Mouse (Mus musculus): ENCODE measurements around the gene Chmp3. TPM values are rescaled to one million over a fixed set of nuclear protein-coding genes. Genes with fewer than 3 reads are reported as not detected.
A peak's percentile ranks its signal among the peaks of the same experiment; 100 is the strongest.

The Chmp3 gene
- 35.2 and 58.1 TPM in 2 replicates for total RNA-seq (2015; ENCODE audit: low replicate concordance)
- total RNA-seq (2017; ENCODE audit: low replicate concordance) = 142 and 194 TPM in 2 replicates

DNA sequence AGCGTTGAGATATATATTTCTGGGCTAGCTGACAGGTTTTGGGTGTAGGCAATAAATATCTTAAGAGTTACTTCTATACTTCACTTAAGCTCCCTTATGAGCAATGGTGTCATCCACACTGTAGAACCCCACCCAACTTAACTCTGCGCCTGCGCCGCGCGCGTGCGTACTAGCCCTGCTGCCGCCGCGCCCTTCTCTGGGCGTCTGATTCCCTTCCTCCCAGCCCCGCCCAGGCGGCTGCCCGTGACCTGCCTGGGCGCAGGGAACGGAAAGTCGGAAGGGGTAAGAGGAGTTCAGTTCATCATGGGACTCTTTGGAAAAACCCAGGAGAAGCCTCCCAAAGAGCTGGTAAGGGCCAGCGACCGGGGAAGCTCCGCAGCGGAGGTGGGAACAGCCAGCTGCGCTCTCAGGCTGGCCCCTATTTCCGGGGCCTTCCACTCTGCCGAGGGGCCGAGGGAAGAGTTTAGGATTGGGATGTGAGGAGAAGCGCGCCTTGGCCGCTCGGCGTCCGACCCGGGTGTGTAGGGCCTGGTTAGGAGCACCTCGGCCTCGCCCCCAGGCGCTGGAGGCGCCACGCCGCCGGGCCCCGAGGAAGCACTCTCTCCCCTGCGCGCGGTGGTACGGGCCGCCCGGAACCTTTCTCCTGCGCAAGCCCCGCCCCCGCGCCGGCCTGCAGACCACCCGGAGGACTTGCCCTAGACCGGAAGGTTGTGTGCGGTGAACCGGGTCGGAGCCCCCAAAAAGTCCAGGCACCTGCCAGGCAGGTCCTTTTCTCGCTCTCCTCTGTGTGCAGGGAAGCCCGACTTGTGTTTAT is at the start of gene Chmp3:
TSS of gene Chmp3 (plus strand) at position 112 of the 814 bp plus-strand sequence.
- ATAC-seq (replicated peaks; ENCODE audit: low FRiP score, poor library complexity, severe bottlenecking) = peak; percentile 98

DNA sequence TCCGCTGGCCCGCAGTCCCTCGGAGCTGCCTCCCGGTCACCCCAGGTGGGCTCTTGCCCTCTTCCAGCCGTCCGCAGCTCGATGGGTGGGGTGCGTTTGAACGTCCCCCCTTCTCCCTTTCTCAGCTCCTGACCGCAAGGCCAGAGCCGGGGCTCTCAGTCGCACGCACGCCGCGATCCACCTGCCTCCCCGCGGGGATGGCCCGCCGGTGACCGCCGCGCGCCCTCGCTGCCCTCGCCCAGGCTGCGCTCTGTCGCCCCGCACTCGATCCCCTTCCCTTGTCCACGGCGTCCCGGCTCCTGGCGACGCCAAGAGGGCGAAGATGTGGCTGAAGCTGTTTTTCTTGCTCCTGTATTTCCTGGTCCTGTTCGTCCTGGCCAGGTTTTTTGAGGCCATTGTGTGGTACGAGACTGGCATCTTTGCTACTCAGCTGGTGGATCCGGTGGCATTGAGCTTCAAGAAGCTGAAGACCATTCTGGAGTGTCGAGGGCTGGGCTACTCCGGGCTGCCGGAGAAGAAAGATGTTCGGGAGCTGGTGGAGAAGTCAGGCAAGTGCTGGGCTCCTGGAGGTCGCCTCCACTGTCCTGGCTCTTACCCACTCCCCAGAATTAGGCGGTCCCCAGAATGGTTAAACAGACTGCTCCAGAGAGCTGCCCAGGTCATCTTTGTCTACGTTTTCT is 49.1 kb upstream of the Chmp3 start:
- peak; percentile 64 for ATAC-seq (replicated peaks; ENCODE audit: low FRiP score, poor library complexity, severe bottlenecking)

DNA sequence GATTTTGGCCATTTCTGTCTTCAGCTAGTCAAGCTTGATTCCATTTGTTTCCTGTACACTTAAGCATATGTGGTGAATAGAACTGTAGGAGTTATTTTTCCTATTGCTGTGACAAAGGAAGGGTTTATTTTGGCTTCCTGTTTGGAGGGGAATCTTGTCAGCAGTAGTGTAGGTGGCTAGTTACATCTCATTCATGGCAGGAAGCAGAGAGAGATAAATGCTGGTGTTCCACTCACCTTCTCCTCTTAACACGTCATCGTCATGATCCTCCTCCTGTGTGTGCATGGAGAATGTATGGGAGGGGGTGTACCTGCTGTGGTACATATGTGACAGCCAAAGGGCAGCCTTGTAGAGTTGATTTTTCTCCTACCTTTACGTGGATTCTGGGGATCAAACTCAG is 43.0 kb upstream of the Chmp3 start:
- ATAC-seq (replicated peaks; ENCODE audit: low FRiP score, poor library complexity, severe bottlenecking) = no peak

DNA sequence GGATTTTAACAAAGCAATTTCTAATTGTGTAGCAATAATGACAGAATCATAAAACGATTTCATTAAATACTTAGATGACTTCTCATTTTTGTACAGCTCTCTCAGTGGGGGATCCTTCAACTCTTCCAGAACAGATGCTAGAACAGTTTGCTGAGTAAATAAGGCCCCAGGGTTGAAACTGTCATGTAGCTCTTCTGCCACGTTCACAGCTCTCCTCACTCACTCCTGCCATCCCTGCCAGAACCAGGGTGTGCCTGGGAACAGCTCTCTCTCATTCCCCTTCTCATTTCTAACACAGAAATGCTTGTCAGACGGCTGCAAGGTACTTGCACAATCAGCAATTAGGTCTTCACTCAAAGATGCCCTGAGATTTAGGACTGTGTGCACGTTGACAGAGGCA is 40.6 kb upstream of the Chmp3 start:
- no peak for ATAC-seq (replicated peaks; ENCODE audit: low FRiP score, poor library complexity, severe bottlenecking)

DNA sequence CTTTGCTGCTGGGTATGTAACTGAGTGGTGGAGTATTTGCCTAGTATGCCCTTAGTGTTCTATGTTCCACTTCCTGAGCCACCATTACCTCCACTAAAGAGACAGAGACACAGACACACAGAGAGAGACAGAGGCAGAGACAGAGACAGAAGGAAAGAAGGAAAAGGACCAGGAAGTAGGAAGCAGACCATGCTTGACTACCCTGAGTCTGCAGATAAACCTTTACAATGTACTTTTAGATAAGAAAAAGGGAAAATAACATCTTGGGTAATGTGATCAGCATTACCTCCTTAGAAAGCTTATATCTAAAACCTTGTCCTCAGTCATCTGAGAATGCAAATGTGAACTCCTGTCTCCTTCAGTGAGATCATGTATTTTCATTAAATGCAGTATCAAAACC is 39.9 kb upstream of the Chmp3 start:
- no peak for ATAC-seq (replicated peaks; ENCODE audit: low FRiP score, poor library complexity, severe bottlenecking)

DNA sequence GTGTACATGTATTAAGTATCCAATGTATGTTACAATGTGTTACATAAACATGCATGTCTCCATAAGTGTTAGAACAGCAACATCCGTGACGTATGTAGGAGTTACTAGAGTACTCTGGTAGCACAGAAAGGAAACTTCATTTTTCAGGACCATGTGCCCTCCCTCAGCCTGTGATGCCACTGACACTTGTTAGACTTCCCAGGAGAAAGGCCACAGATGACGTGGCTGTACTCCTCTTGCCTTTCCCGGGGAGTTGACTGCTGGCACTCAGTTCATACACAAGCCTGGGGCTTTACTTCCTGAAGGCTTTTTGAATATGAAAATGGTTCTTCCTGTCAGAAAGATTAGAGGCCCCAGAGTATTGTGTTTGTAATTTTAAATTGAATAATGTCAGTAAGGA is 39.5 kb upstream of the Chmp3 start:
- no peak for ATAC-seq (replicated peaks; ENCODE audit: low FRiP score, poor library complexity, severe bottlenecking)

DNA sequence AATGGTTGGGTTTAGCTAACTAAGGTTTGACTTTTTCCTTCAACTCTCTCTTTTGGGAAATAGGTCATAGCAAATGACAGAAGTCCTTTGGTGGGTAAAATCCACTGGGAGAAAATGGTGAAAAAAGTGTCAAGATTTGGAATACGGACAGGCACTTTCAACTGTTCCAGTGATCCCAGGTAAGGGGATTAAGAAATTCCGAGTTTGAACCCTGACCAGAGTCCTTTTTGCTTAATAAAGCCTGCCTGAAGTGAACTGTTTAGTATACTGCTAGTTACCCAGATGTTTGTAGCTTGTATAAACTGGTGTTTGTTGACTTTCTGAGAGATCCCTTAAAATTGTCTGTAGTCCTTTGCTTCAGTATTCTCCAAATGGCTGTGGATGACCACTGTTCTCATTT is 37.9 kb upstream of the Chmp3 start:
- ATAC-seq (replicated peaks; ENCODE audit: low FRiP score, poor library complexity, severe bottlenecking) = no peak

DNA sequence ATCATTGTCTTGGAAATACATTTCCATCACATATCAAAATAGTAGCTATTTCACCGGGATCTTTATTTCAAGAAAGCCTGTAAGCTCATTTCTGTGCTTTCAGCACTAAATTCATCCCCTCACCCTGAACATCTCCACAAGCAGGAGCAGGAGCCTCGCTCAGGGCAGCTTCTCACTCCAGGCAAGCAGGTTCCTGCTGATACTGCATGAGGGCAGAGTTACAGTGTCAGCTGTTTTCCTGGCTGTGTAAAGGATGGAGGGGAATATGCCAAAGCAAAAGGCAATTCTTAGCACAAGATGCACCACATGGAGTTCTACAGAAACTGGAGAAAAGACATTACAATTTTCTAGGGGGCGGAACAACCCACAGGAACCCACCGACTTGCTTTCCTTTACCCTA is 24.1 kb upstream of the Chmp3 start:
- ATAC-seq (replicated peaks; ENCODE audit: low FRiP score, poor library complexity, severe bottlenecking) = no peak

DNA sequence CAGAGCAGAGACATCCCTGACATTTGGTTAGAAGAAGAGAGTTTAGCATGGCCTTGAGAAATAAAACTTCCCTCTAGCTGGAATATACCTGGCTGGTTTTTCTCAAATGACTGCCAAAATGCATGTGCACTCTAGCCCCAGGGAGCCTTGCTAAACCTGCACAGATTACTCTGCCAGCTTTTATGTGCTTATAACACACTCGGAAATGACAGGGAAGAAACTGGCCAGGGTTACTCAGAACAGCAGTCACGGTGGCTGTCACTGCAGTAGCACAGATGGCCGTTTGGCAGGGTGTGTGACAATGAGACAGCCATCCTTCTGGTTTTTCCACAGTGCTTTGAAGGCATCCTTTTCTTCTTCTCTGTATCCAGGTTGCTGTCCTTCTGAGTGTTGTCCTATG is 18.0 kb upstream of the Chmp3 start:
- no peak for ATAC-seq (replicated peaks; ENCODE audit: low FRiP score, poor library complexity, severe bottlenecking)

DNA sequence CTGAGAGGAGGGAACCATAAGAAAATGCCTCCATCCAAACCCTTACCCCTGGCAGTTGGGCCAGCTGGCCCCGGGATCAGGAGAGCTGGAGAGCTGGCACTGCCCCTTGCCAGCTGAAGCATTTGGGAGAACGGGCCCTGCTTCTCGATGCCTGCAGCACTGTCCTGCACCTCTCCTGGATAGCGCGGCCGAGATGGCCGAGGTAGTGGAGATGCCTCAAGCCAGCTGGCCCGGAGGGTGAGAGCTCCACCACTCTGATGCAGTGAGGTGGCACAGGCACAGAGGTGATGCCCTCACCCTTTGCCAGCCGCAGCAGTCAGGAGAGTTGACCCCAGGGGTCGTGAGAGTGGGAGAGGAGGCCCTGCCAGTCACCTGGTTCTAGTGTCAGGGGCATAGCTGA is 16.5 kb upstream of the Chmp3 start:
- peak; percentile 47; the same call in 1 of the 2 replicates for ATAC-seq (replicated peaks; ENCODE audit: low FRiP score, poor library complexity, severe bottlenecking)

DNA sequence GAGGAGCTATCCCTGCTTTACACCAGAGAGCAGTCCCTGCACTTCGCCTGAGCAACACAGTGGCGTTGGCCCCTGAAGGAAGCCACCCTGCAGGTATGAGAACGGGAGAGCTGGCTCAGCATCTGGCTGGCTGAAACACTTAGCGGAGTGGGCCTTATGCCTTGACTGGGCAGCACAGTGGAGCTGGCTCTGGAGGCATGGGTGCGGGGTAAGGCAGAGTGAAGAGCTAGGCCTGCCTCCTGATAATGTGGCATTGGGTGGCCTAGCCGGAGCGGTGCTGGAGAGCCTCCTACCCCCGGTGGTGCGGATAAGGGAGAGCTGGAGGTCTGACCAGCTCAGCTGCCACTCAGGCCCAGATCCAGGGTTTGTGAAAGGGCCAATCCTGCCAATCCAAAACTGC is 15.8 kb upstream of the Chmp3 start:
- no peak for ATAC-seq (replicated peaks; ENCODE audit: low FRiP score, poor library complexity, severe bottlenecking)

DNA sequence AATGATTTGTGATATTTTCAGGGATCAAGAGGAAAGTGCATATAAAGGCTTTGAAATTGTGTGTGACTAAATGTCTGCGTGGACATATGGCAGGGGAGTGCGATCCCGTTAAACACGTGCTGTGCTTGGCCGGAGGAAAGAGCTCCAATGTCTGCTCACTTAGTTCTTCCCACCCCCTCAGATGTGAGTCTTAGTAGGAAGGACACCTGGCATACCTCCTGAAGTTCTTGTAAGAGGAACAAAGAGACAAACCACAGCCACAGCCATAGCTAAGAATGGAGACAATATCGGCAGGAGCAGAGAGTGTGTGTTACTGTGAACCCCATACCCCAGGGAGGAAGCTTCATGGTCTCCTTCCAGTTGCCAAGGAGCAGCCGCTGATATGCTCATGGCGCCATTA is 13.4 kb upstream of the Chmp3 start:
- no peak for ATAC-seq (replicated peaks; ENCODE audit: low FRiP score, poor library complexity, severe bottlenecking)

DNA sequence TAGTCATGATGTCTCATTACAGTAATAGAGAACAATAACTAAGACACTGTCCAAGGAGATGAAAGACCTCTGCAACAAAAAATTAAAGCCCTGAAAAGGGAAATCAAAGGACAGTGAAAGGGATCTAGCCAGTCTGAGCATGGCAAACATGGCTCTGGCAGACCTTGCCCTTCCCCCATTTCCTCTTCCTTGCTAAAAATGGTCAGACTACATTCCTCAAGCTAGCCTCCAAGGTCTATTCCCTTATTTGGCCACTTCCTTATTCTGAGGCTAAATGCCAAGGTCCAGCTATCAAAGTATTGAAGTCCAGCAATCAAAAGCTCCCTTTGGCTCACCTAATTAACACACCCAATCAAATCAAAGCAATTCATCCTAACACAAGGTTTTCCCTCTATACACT is 6.3 kb upstream of the Chmp3 start:
- no peak for ATAC-seq (replicated peaks; ENCODE audit: low FRiP score, poor library complexity, severe bottlenecking)

DNA sequence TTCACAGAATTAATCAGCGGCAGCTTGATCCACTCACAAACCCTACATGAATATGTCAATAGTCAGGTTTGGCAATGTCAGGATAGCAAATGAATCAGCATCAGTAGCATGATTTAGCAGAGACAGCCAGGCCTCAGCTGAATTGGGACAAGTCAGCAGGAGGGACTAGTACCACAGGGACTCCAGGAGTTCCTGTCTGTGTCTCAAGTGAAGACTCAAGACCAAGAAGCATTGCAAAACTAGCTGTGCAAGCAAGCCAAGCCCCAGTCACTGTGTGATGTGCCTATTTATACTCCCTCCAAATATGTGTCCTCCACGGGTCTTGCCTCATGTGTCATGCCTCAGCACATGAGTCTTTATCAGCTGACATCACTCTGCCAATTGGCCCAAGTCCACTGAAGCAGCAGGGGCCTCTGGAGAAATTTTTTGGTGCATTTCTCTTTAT is 11.9 kb downstream of the Chmp3 start:
- ATAC-seq (replicated peaks; ENCODE audit: low FRiP score, poor library complexity, severe bottlenecking) = peak; percentile 97

DNA sequence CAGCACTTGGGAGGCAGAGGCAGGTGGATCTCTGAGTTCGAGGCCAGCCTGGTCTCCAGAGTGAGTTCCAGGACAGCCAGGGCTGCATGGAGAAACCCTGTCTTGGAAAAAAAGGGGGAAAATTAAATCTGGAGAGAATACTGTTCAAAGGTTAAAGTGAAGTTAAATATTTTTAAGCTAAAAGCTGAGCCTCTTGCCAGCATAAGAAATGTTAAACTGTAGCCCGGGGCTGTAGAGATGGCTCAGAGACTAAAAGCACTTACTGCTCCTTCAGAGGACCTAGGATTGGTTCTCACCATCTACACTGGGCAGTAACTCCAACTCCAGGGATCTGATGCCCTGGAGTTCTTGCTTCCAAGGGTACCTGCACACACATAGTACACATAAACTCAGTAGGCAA is 13.2 kb downstream of the Chmp3 start:
- no peak for ATAC-seq (replicated peaks; ENCODE audit: low FRiP score, poor library complexity, severe bottlenecking)

DNA sequence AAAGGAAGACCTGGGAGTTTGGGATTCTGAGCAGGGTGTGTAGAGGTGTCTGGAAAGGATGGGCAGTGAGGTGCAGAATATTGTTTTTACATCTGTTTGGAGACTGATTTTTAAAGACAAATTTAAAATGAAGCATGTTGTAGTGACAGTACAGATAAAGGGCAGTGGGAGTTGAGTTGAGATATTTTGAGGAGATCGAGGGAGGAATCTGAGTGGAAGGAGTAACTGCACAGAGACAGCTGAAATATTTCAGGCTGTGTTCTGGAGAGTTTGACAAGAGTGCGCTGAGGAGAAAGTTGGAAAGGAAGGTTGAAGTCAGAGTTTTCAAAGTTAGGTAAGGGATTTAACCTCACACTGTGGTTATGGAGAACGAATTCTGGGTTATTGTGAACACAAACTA is 25.0 kb downstream of the Chmp3 start:
- no peak for ATAC-seq (replicated peaks; ENCODE audit: low FRiP score, poor library complexity, severe bottlenecking)

DNA sequence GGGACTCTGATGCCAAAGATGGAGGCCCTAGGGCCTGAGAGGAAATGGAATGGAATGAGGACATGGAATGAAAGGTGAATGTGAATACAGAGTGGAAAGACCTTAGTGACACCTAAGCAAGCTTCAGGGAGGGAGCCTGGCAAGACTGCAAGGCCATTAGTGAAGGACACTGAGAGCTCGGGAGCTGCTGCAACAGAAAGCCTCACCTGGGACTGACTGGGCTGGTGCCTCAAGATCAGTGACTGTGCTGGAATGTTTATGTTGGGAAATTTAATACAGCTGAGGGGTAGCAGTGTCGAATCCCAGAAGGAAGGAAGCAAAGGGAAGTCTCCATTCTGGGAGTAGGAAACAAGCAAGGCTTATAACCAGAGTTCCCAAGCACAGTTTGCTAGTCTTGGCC is 25.4 kb downstream of the Chmp3 start:
- ATAC-seq (replicated peaks; ENCODE audit: low FRiP score, poor library complexity, severe bottlenecking) = no peak

DNA sequence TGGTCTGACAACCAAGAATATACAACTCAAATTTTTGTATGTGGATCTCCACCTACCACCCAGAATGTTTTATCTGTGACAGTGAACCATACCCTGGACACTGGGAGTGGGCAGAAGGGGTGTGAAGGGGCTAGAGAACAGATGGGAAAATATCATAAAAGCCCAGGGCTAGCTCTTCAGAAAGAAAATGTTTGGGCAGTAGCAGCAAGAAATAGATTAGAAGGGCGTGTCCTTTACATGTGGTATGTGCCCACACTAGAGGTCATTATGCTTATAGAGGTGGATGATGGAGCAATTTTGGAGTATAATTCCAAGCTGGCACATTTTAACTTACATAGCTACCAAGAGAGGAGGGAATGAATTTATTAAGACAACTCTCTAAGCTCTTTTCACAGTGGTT is 31.8 kb downstream of the Chmp3 start:
- no peak for ATAC-seq (replicated peaks; ENCODE audit: low FRiP score, poor library complexity, severe bottlenecking)

DNA sequence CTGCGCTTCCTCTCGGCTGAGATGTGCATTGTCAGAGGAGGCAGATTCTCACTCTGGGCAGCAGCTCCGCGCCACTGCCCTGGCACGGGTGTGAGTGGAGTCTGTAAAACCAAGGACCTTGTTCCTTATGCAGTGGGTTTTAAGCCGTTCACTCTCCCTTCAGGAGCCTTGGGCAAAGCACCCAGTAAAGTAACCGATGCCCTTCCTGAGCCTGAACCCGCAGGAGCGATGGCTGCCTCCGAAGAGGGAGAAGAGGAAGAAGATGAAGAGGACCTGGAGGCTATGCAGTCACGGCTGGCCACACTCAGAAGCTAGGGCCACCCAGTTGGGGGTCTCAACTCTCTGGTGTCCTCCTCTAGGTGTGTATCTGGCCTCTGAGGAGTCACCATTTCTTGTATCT is 35.9 kb downstream of the Chmp3 start:
- ATAC-seq (replicated peaks; ENCODE audit: low FRiP score, poor library complexity, severe bottlenecking) = no peak

DNA sequence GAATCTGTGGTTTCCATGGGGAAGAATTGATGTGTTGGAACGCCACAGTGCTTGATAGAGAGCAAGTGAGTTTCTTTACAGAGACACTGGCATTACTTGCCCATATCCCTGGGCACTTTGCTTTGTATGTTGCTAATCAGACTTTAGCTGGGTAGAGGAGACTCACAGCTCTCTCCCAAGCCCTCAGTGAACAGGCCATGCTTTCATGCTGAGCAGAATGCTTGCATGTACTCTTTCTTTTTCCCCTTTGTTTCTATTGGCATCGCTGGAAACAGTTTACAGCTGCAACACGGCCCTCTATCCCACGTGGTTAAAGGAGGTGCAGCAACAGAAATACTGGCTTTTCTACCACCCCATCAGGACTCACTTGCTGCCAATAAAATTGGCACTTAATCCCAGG is 39.6 kb downstream of the Chmp3 start:
- no peak for ATAC-seq (replicated peaks; ENCODE audit: low FRiP score, poor library complexity, severe bottlenecking)

DNA sequence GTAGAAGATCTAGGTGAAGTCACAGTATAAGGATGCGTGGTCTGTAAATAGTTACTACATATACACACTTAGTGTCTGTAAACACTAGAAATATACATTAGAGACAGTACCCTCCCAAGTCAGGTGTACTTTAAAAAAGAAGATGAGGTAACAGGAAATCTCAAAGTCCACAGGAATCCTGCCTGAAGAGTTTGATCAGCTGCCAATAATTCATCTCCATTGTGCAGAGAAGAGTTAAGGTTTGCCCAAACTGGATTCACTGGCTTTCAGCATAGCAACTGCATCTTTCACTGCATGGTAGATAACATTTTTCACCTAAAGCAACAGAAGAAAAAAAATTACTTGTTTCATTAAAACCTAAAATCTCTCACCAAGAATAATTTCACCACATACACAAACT is 45.8 kb downstream of the Chmp3 start:
- ATAC-seq (replicated peaks; ENCODE audit: low FRiP score, poor library complexity, severe bottlenecking) = no peak
